Mouse (Mus musculus) bone marrow macrophage, adult 2 months (primary cell): Measurements from ENCODE around the gene Utp20.

Experiments used
- CTCF ChIP-seq: IDR thresholded peaks from 2 replicates; pipeline ENCODE4 v1.5.1; 2012; ENCODE audit warnings: low read depth, mild to moderate bottlenecking, low read length, moderate library complexity
- POLR2A ChIP-seq: IDR thresholded peaks from 2 replicates; pipeline ENCODE4 v1.6.1; 2012; ENCODE audit warnings: mild to moderate bottlenecking, low read depth, low read length, borderline replicate concordance

DNA sequence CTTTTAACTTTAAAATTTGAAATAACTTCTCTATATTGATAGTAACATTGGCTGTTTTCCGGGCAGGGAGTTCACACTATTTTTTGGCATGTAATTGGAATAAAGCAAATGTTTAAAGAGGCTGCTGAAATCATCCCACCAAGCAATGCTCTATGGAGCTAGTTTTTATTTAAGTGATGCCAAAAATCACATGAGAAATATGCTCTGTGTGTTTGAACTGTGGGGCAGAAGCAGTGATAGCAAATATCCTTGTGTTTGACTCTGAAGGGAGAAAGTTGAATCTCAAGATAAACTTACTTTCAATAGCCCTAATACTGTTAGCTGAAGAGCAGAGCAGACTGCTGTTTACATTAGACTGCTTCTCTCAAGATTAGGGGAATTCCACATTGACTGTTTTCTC, 107.0 kb downstream of the Utp20 start:
- TF ChIP-seq POLR2A (no peak), CTCF (no peak)
